Mouse (Mus musculus): ENCODE measurements at regions not wholly inside any gene's neighbourhood (a gene's known extent, or its start where the extent isn't known, plus 50 kb on each side); places are given as distances from the start of the nearest gene placed in this dataset.
"Not testable (repeated sequence)": the region's sequence is repeated elsewhere in the genome, so short reads cannot be mapped to it uniquely, and the experiment has no call there.

DNA sequence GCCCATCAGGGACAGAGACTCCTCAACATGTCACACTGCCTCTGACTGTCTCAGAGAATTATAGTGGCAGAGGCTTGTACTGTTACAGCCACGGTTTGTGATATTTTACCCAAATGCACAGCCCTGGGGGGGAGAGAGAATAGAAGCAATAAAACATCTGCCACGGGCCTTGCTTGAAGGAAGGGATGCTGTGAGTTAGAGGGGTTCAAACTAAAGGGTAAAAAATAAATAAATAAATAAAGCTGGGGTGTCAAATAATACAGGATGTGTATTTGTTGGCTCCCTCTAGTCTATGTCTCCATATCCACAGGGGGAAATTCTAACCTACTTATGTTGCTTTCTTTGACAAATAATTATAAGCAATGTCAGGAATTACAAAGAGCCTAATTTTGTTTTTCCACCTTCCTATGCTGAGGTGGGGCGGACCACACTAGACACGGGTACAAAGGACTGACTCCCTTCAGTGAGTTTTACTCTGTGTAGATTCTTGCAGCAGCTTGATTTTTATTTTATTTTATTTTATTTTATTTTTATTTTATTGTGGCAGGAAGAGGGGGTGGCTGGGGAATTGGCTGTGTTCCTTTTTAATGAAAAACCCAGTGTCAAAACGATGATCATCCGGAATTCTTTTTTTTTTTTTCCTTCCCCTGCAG is 281.3 kb downstream of the Gxylt1 start:
- Histone ChIP-seq H3K4me3 (ENCODE audit: insufficient read depth, low read depth, low read length) (no peak overlapping the region), H3K27ac (replicated peaks; ENCODE audit: low read depth, low read length) (no peak overlapping the region), H3K4me1 (ENCODE audit: control insufficient read depth, insufficient read depth, insufficient read length, low read length) (no peaks in the 10 kb centered on the region)

DNA sequence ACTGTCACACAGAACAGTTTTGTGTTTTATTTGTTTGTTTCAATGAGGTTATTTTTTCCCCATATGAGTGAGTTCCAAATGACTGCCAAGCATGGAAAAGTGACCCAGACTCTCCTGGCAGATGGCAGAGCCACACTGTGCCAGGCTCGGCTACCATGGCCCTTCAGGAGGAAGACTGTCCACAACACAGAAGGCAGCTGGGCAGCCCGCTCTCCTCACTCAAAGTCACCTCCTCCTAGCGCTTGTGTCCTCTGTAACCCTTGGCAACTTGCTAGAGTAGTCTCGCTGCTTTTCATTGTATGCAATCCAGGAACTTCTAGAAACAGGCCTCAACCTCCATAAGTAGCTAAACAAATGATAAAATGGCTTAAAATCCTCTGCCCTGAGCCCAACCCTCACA is 299.2 kb downstream of the Gxylt1 start:
- Histone ChIP-seq H3K4me1 (ENCODE audit: control insufficient read depth, insufficient read depth, insufficient read length, low read length) (no peaks in the 10 kb centered on the region), H3K27ac (replicated peaks; ENCODE audit: low read depth, low read length) (no peak overlapping the region), H3K4me3 (ENCODE audit: insufficient read depth, low read depth, low read length) (no peak overlapping the region)

GRCm38 (mm10) chr15:92974931-92975330 is 300.0 kb downstream of the Gxylt1 start:
- Histone ChIP-seq H3K4me1 (ENCODE audit: control insufficient read depth, insufficient read depth, insufficient read length, low read length) (no peaks in the 10 kb centered on the region), H3K27ac (replicated peaks; ENCODE audit: low read depth, low read length) (no peak overlapping the region), H3K4me3 (ENCODE audit: insufficient read depth, low read depth, low read length) (no peak overlapping the region)

GRCm38 (mm10) chr15:92973651-92974229 is 301.2 kb downstream of the Gxylt1 start:
- H3K4me1 ChIP-seq (ENCODE audit: control insufficient read depth, insufficient read depth, insufficient read length, low read length) = no peaks in the 10 kb centered on the region
- no peak overlapping the region for H3K27ac ChIP-seq (replicated peaks; ENCODE audit: low read depth, low read length)
- H3K4me3 ChIP-seq (ENCODE audit: insufficient read depth, low read depth, low read length) = no peak overlapping the region

GRCm38 (mm10) chr15:92965556-92965955 is 309.4 kb downstream of the Gxylt1 start:
- Histone ChIP-seq H3K4me1 (ENCODE audit: control insufficient read depth, insufficient read depth, insufficient read length, low read length) (no peaks in the 10 kb centered on the region), H3K4me3 (ENCODE audit: insufficient read depth, low read depth, low read length) (no peak overlapping the region), H3K27ac (replicated peaks; ENCODE audit: low read depth, low read length) (no peak overlapping the region)

GRCm38 (mm10) chr15:92964901-92965300 is 310.1 kb downstream of the Gxylt1 start:
- no peak overlapping the region for H3K4me3 ChIP-seq (ENCODE audit: insufficient read depth, low read depth, low read length)
- no peak overlapping the region for H3K27ac ChIP-seq (replicated peaks; ENCODE audit: low read depth, low read length)
- no peaks in the 10 kb centered on the region for H3K4me1 ChIP-seq (ENCODE audit: control insufficient read depth, insufficient read depth, insufficient read length, low read length)

DNA sequence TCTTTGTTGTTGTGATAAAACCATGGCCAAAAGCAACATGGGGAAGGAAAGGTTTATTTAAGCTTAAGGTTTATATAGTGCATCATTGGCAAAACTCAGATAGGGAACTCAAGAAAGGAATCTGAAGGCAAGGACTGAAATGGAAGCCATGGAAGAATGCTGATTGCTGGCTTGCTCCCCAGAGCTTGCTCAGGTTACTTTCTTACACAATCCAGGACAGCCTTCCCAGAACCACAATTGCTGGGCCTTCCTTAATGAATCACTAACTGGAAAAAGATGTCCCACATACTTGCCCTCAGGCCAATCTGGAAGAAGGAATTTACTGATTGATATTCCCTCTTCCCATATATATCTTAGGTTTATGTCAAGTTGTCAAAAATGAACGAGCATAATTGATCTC is 310.8 kb downstream of the Gxylt1 start:
- Histone ChIP-seq H3K27ac (replicated peaks; ENCODE audit: low read depth, low read length) (no peak overlapping the region), H3K4me1 (ENCODE audit: control insufficient read depth, insufficient read depth, insufficient read length, low read length) (no peaks in the 10 kb centered on the region), H3K4me3 (ENCODE audit: insufficient read depth, low read depth, low read length) (no peak overlapping the region)

DNA sequence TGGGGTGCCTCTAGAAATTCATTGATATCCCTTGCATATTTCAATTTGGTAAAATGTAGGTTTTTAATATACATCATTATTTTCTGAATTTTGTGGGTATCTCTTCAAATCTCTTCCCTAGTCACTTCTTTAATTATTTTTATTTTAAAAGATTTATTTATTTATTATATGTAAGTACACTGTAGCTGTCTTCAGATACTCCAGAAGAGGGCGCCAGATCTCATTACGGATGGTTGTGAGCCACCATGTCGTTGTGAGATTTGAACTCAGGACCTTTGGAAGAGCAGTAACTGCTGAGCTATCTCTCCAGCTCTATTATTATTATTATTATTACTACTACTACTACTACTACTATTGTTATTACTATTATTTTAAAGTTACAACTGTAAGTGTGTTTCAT is 324.1 kb downstream of the Gxylt1 start:
- not testable (repeated sequence) for H3K4me3 ChIP-seq (ENCODE audit: insufficient read depth, low read depth, low read length)

GRCm38 (mm10) chr15:92946216-92946615 is 328.8 kb downstream of the Gxylt1 start:
- Histone ChIP-seq H3K4me3 (ENCODE audit: insufficient read depth, low read depth, low read length) (no peak overlapping the region), H3K27ac (replicated peaks; ENCODE audit: low read depth, low read length) (no peak overlapping the region), H3K4me1 (ENCODE audit: control insufficient read depth, insufficient read depth, insufficient read length, low read length) (no peaks in the 10 kb centered on the region)

More for the DNA sequence above, 324.1 kb downstream of the Gxylt1 start:
- H3K4me1 ChIP-seq (ENCODE audit: control insufficient read depth, insufficient read depth, insufficient read length, low read length); H3K27ac ChIP-seq (replicated peaks; ENCODE audit: low read depth, low read length): not testable (repeated sequence)

DNA sequence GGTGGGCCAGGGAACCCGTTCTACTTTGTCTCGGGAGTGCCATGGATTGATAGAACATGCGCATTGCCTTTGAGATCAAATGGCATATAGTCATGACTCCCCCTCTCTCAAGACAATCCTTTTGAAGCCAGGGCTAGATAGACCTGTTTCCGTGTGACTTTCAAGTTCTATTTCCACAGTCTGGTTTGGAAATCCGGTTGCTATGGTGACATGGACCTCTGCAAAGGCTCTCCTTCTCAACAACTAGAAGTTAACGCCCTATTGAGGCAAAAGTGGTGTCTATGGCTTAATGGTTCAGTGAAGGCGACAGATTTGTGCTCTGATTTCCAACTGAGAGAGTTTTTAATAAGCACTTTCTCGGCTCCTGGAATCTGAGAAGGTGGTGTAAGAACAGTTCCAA is 371.2 kb downstream of the Gxylt1 start:
- Histone ChIP-seq H3K27ac (replicated peaks; ENCODE audit: low read depth, low read length) (no peak overlapping the region), H3K4me3 (ENCODE audit: insufficient read depth, low read depth, low read length) (no peak overlapping the region), H3K4me1 (ENCODE audit: control insufficient read depth, insufficient read depth, insufficient read length, low read length) (no peaks in the 10 kb centered on the region)

DNA sequence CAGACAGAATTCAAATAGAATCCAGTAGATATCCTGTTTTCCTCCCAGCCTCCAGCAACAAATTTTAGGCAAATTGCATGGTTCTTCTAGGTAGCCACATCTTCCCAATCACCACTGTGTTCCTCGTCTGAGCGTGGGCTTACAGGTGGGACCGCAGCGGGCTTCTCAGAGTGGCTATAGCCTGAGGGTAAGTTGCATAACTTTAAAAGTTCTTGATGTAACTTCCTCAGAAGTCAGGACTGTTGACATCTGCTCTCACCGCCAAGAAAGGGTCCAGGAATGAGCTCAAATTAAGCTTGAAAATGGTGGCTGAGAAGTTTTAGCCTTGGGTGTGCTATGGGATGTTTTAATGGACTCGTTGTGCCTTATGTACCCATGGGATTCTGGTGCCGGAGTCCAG is 377.7 kb downstream of the Gxylt1 start:
- no peak overlapping the region for H3K4me3 ChIP-seq (ENCODE audit: insufficient read depth, low read depth, low read length)
- no peaks in the 10 kb centered on the region for H3K4me1 ChIP-seq (ENCODE audit: control insufficient read depth, insufficient read depth, insufficient read length, low read length)
- H3K27ac ChIP-seq (replicated peaks; ENCODE audit: low read depth, low read length) = no peak overlapping the region

GRCm38 (mm10) chr15:92895836-92896235 is 379.1 kb downstream of the Gxylt1 start:
- no peak overlapping the region for H3K4me3 ChIP-seq (ENCODE audit: insufficient read depth, low read depth, low read length)
- no peaks in the 10 kb centered on the region for H3K4me1 ChIP-seq (ENCODE audit: control insufficient read depth, insufficient read depth, insufficient read length, low read length)
- H3K27ac ChIP-seq (replicated peaks; ENCODE audit: low read depth, low read length) = no peak overlapping the region

DNA sequence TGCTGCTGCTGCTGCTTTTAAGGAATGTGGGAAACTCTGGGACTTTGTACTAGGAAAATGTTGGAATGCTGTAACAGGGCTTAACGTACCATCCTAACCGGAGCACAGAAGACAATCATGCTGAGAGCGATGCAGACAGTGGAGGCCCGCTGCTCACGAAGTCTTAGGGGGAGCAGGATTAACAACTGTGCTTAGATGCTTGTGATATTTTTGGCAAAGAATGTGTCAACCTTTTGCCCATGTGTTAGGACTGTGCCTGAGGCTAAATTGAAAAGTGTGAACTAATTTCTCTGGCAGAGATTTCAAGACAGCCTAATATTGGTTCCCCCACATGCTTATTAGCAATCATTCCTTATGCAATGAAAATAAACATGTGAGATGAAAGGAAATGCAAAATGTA is 398.5 kb downstream of the Gxylt1 start:
- Histone ChIP-seq H3K27ac (replicated peaks; ENCODE audit: low read depth, low read length) (no peak overlapping the region), H3K4me3 (ENCODE audit: insufficient read depth, low read depth, low read length) (no peak overlapping the region), H3K4me1 (ENCODE audit: control insufficient read depth, insufficient read depth, insufficient read length, low read length) (no peaks in the 10 kb centered on the region)

DNA sequence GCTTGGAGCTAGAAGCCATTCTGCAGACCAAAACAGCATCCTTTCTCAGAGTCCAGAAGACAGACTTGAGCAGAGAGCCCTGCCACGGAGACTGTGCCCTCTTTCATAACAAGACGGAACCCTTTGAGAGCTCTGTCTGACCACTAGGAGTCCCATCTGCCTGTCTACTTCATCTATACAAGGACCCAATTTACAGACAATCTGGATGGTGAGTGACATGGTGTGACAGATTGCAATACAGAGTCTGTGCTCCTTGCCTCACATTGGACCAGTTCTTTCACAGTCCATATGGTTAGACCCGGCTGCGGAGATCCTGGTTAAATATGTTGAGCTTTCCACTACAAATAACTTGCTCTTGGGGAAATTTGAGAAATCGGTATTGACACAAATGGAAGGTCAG is 410.9 kb downstream of the Gxylt1 start:
- H3K4me1 ChIP-seq (ENCODE audit: control insufficient read depth, insufficient read depth, insufficient read length, low read length) = no peaks in the 10 kb centered on the region
- H3K27ac ChIP-seq (replicated peaks; ENCODE audit: low read depth, low read length) = no peak overlapping the region
- H3K4me3 ChIP-seq (ENCODE audit: insufficient read depth, low read depth, low read length) = no peak overlapping the region

- H3K4me1 ChIP-seq (ENCODE audit: control insufficient read depth, insufficient read depth, insufficient read length, low read length) = no peaks in the 10 kb centered on the region
- H3K27ac ChIP-seq (replicated peaks; ENCODE audit: low read depth, low read length) = no peak overlapping the region
- no peak overlapping the region for H3K4me3 ChIP-seq (ENCODE audit: insufficient read depth, low read depth, low read length)
Measured at GRCm38 (mm10) chr15:92850854-92851253, 424.1 kb downstream of the Gxylt1 start.

GRCm38 (mm10) chr15:92840035-92840434 is 434.9 kb downstream of the Gxylt1 start:
- Histone ChIP-seq H3K4me1 (ENCODE audit: control insufficient read depth, insufficient read depth, insufficient read length, low read length) (no peaks in the 10 kb centered on the region), H3K27ac (replicated peaks; ENCODE audit: low read depth, low read length) (no peak overlapping the region), H3K4me3 (ENCODE audit: insufficient read depth, low read depth, low read length) (no peak overlapping the region)
